Mouse (Mus musculus): ENCODE measurements at regions not wholly inside any gene's neighbourhood (a gene's known extent, or its start where the extent isn't known, plus 50 kb on each side); places are given as distances from the start of the nearest gene placed in this dataset.

- TF ChIP-seq CTCF (IDR thresholded peaks at IDR 0.05; ENCODE audit: low read depth) (no peak), EP300 (IDR thresholded peaks at IDR 0.05; ENCODE audit: low read depth) (no peak)
Observed at GRCm38 (mm10) chrX:42342951-42343879, 146.3 kb upstream of the Tex13c2 start.
